Comparison of ENCODE assay signal across 8 mouse cellular contexts in genomic region chr4:95053791-95054117, GRCm38 (mm10). TPM values are rescaled to one million over a fixed set of nuclear protein-coding genes. Genes with fewer than 3 reads are reported as not detected.
DNase-seq lines count a peak whose midpoint lies in the region; ATAC-seq and TF ChIP-seq lines count a peak whose summit lies in the region.

No protein-coding gene starts in this region.

- peak overlapping the region; percentile 91 for H3K4me2 ChIP-seq in forebrain, embryonic 13.5 days
- peak overlapping the region; percentile 93 for H3K4me2 ChIP-seq in liver, postnatal 0 days (ENCODE audit: low read depth, low read length)

- peak overlapping the region; percentile 89 for H3K4me3 ChIP-seq in C2C12 (ENCODE audit: insufficient read depth, poor library complexity, severe bottlenecking)
- peak overlapping the region; percentile 86 for H3K4me3 ChIP-seq in forebrain, embryonic 13.5 days
- H3K4me3 ChIP-seq in liver, postnatal 0 days (ENCODE audit: low read depth, low read length), result peak overlapping the region; percentile 83

- peaks cover 22% of the 10 kb centered on the region for H3K36me3 ChIP-seq in C2C12 (ENCODE audit: control insufficient read depth, insufficient read depth)
- no peaks in the 10 kb centered on the region for H3K36me3 ChIP-seq in forebrain, embryonic 13.5 days (ENCODE audit: poor library complexity, severe bottlenecking)
- H3K36me3 ChIP-seq in liver, postnatal 0 days (replicated peaks; ENCODE audit: insufficient read depth, low read length), result no peaks in the 10 kb centered on the region

- H3K79me2 ChIP-seq in C2C12 (ENCODE audit: control insufficient read depth, insufficient read depth), result peaks cover 33% of the 10 kb centered on the region

- peak overlapping the region; percentile 80 for H3K9ac ChIP-seq in forebrain, embryonic 13.5 days
- peak overlapping the region; percentile 90 for H3K9ac ChIP-seq in liver, postnatal 0 days (replicated peaks)

- peaks cover 32% of the 10 kb centered on the region for H3K4me1 ChIP-seq in forebrain, embryonic 13.5 days
- 0 out of 2 replicates have a peak, but pooled peaks cover 3% of the 10 kb centered on the region for H3K4me1 ChIP-seq in liver, postnatal 0 days (ENCODE audit: insufficient read depth)

- peak overlapping the region; percentile 98 for H3K27ac ChIP-seq in forebrain, embryonic 13.5 days
- H3K27ac ChIP-seq in liver, postnatal 0 days (ENCODE audit: low read depth), result peak overlapping the region; percentile 98

- no peak for TF ChIP-seq EP300 in liver, postnatal 0 days (IDR thresholded peaks at IDR 0.05; ENCODE audit: low read depth)

- ATAC-seq in forebrain, embryonic 13.5 days, result no peak
- ATAC-seq in liver, postnatal 0 days, result no peak

- no peak for TF ChIP-seq CTCF in C2C12 (IDR thresholded peaks at IDR 0.05; ENCODE audit: control insufficient read depth, insufficient read depth, insufficient read length)
- TF ChIP-seq CTCF in liver, postnatal 0 days (IDR thresholded peaks at IDR 0.05; ENCODE audit: low read depth), result no peak

- H3K79me3 ChIP-seq in C2C12 (ENCODE audit: low read depth), result peaks cover 29% of the 10 kb centered on the region

- DNase-seq in adrenal gland, postnatal 4 days (ENCODE audit: low spot score in 2 of 2), result peak; percentile 26 to 61
- peak; percentile 71 to 79 for DNase-seq in heart, postnatal 14 days
- peak; percentile 18 to 62 for DNase-seq in layer of hippocampus, adult 18-20 months (ENCODE audit: low spot score in 2 of 2)
- peak; percentile 65 for DNase-seq in liver, postnatal 0 days
- peak; percentile 80 for DNase-seq in ovary, postnatal 36 days (ENCODE audit: low spot score)
- peak; percentile 55 for DNase-seq in urinary bladder, postnatal 25 days (ENCODE audit: low spot score)

- intact Hi-C loops in heart, postnatal 14 days (cut with DNase I), result loop anchor here (2.0 to 10.0 kb wide), 5 partner anchors 99 to 581 kb away; no protein-coding TSS in a partner anchor

- 2% methylated on average over 6 of the region's 6 CpGs for WGBS in forebrain, embryonic 13.5 days
- WGBS in liver, postnatal 0 days (ENCODE audit: insufficient replicate concordance), result 0% methylated on average over 6 of the region's 6 CpGs

- H3K27me3 ChIP-seq in C2C12 (ENCODE audit: control insufficient read depth, insufficient read depth, insufficient read length), result no peaks in the 10 kb centered on the region
- H3K27me3 ChIP-seq in forebrain, embryonic 13.5 days, result no peaks in the 10 kb centered on the region
- H3K27me3 ChIP-seq in liver, postnatal 0 days (ENCODE audit: insufficient read depth, low read length), result peaks cover 4% of the 10 kb centered on the region; the same call in 1 of the 2 replicates

- H3K9me3 ChIP-seq in forebrain, embryonic 13.5 days (replicated peaks), result no peaks in the 10 kb centered on the region
- H3K9me3 ChIP-seq in liver, postnatal 0 days (ENCODE audit: low read length), result no peaks in the 10 kb centered on the region

- peak overlapping the region; percentile 37 for H3ac ChIP-seq in C2C12 (ENCODE audit: control insufficient read depth, insufficient read length, low read depth)

TF ChIP-seq in C2C12, 6 proteins besides CTCF, POLR2A, EP300 and RAD21:
- TF ChIP-seq FOSL1 (IDR thresholded peaks at IDR 0.05; ENCODE audit: insufficient read depth, low read length, poor library complexity, severe bottlenecking) (no peak), CEBPB (IDR thresholded peaks at IDR 0.05; ENCODE audit: low read depth) (no peak), USF1 (IDR thresholded peaks at IDR 0.05; ENCODE audit: low read depth) (no peak), MYOG (IDR thresholded peaks at IDR 0.05; ENCODE audit: control insufficient read depth, extremely low read depth, insufficient read length) (no peak), MAX (IDR thresholded peaks at IDR 0.05) (no peak), MYOD1 (IDR thresholded peaks at IDR 0.05; ENCODE audit: control insufficient read depth, insufficient read length, low read depth) (no peak)
TF ChIP-seq in C2C12: peak in this region for 0.

RNA-seq across cellular contexts. Expression of gene Jun, which starts 1.7 kb away (rescaled TPM):
- polyA plus RNA-seq in C2C12 (2012; fragmentation: generic; extraction: Trizol), result 71.4 TPM
- total RNA-seq in adrenal gland, postnatal 4 days (2021), result 10 to 100 TPM; 46.6 to 58.6 TPM
- polyA plus RNA-seq in forebrain, embryonic 13.5 days (2015; fragmentation: Nextera tagmentation; extraction: Ambion mirVana), result 87.2 and 97.6 TPM in 2 replicates
- total RNA-seq in heart, postnatal 14 days (2021), result 10 to 100 TPM; 58.3 to 72.6 TPM
- 100 to 1,000 TPM; 119 to 126 TPM for total RNA-seq in layer of hippocampus, adult 18-20 months (2021)
- 5.7 and 6.4 TPM in 2 replicates for polyA plus RNA-seq in liver, postnatal 0 days (2015; fragmentation: Nextera tagmentation; extraction: Ambion mirVana)
